Mouse (Mus musculus): ENCODE data around the gene Nalcn.
"Not testable (repeated sequence)": the region's sequence is repeated elsewhere in the genome, so short reads cannot be mapped to it uniquely, and the experiment has no call there.

Nalcn gene

DNA sequence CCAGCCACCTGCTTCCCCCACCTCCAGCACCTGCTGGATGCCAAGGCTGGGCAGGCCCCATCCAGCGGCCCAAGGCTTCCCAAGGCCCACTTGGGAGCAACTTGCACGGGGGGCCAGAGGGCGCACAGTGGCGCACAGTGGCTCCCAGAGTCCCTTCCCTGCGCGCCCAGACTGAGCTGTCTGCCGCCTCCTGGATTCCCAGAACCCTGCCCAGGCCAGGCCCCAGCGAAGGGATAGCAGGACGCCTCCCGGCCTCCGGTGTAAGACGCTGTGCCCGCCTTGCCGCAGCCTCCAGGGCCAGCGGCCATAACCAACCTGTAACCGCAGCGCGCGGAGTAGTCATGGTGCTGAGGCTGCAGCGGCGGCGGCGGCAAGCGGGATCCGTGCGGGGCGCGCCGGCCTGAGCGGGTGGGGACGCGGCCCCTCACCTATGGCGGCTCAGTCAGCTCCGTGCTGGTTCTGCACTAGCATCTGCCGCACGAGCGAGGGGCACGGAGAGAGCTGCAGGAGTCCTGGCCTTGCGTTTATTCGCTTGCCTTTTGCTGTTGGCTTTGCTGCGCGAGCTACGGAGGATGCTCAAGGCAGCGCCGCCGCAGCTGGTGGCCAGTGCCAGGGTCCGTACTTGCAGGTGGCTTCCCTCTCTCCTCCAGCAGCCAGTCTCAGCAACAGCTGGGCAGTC, at the start of gene Nalcn:
Gene Nalcn, minus strand, starts transcription at position 644 of the 679 bp plus-strand sequence.
- peak; percentile 64 for DNase-seq

DNA sequence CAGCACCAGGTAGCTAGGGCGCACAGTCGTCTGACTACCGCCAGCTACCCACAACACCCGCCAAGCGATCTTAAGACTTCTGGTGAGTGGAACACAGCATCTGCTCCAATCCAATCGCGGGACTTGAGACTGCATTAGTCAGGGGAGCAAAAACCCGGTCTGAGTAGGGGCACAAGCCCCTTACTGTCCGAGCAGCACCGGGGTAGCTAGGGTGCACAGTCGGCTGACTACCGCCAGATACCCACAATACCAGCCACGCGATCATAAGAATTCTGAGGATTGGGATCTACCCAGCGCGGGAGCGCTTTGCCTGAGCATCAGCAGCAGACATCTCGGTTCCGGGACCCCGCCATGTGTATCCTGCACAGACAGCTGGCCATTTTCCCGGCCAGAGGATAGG, 44.1 kb upstream of the Nalcn start:
- DNase-seq = not testable (repeated sequence)

DNA sequence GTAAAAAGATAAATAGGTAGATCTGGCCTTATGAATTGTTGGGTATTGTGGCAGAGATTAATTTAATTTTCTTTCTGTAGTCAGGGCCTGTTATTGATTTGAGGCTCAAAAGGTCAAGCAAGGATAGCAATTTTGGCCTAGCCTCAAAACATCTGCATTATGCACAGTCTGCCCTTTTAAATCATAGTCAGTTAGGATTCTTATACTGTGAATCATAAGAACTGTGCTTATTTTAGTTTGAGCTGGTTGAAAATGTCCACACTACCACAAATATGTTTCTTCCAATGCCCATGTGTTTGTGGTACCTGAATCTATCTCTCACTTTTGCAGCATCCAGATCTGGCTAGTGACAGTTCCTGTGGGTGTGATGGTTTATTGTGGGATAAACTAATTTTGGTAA, 37.5 kb upstream of the Nalcn start:
- no peak for DNase-seq

DNA sequence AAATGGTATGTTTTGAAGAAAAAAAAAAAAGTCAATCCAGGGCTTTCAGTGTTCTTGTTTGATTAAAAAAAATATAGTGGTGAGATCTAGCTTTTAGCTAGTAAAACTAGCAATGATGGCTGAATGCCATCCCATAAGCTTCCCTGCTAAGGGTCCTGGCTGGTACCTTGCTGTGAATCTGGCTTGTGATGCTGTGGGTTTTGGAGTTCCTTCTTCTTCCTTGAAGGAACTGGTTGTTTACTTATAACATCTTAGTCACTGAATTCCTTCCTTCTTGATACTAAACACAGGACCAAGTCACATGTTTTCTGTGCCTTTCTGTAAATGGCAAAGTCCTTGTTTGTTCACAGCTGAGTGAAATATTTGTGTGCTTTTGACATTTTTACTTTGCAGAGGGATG, 36.3 kb upstream of the Nalcn start:
- no peak for DNase-seq

DNA sequence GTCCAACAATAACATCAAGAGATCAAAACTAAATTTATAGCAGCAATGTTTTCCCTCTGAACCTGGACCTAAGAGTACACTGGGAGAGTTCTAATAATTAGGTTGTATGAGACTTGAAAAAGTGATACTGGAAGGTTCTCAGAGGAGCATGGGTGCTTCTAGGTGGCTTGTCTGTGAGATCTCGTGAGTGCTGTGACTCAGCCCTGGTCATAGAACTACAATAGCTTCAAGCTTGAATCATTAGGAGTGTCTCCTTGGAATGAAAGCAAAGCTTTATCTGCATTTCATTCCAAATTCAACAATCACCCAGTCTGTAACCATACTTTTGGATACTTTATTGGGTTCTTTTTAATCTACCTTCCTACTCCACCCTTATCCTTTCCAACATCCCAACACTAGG, 35.4 kb upstream of the Nalcn start:
- no peak for DNase-seq

DNA sequence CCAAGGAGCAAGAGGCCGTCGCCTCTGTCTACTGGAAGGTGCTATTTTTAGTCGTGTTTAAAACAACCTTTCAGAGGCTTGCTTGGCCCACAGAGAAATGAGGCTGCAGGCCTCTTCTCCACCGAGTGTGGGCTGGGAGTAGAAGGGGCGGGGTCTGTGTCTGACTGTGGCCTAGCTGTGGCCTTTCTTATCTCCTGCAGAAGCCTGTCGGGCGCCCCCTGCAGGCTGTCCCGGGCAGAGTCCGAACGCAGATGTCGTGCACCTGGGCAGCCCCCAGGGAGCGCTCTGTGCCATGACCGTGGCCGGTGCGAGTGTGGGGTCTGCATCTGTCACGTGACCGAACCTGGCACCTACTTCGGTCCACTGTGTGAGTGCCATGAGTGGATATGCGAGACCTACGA, 34.1 kb upstream of the Nalcn start:
- DNase-seq = peak; percentile 29

DNA sequence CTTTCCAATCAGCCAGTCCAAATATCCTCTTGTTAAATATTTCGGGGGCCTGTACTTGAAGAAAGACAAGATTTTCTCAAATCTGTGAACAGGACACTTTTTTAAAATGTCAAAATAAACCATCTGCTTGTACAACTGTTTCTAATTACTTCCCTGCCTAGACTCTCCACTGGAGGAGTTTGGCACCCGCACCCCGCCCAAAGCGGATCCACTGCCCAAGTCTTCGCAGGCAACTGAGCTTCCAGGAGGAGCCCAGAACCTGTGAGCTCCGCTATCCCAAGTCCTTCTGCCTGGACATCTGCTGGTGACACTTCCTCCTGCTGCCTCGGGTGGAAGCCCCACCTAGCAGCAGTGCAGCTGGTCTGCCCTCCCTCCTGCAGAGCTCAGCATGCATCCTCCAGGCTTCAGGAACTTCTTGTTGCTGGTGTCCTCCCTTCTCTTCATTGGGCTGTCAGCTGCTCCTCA, 33.0 kb upstream of the Nalcn start, which contains the start of gene Itgbl1:
Gene Itgbl1, plus strand, starts transcription at position 51 of the 465 bp plus-strand sequence.
- DNase-seq = peak; percentile 22

DNA sequence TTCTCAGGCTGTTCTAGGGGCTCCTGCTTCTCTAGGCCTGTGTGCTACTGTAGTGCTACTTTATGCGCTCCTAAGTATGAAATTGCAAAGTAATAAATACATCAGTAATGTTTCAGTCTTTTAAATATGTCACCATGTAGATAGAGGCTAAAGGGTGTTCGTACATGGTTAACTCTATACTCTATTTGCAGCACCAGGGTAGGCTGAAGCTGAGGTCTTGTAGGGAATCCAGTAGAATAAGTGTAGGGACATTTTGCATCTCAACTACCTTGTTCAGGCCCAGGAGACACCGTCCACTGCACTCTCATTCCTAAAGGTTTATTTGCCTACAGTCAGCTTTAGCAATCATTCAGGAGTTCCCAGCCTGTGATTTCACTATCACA, 227 bp upstream of the Nalcn start:
- peak; percentile 4 for DNase-seq

DNA sequence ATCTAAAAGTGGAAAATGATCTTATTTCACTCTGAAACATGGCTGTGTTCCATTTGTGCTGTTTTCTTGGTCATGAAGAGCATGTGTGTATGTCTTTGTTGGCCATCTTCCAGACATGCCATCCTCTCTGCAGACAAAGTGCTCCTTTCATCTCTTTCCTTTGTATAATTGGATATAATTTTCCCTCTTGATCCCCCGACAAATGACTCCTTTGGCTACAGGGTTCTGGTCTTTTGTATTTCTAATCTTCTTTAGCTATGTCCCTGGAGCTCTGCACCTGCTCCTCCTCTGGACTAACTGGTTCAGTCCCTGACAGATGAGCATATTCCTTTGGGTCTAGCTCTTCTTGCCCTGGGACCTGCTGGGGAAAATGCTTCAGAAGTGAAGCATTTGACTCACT, 4.0 kb downstream of the Nalcn start:
- DNase-seq = no peak

DNA sequence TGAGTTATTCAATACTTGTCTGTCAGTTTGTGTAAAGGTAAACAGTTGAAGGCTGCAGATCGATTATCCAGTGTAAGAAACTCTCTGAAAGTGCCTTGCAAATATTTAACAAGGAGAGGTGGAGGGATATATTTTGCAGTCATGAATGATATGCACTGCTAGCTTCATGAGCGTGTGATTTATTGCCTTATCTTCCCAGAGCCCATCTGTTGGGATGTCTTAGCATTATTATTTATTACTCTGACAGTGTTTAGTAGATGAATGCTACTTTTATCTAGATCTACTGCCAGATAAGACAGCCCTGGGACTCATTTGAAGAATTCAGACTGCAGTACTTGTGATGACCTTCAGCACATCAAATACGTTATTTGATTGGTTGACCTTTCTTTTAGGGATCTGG, 31.7 kb downstream of the Nalcn start:
- no peak for DNase-seq

DNA sequence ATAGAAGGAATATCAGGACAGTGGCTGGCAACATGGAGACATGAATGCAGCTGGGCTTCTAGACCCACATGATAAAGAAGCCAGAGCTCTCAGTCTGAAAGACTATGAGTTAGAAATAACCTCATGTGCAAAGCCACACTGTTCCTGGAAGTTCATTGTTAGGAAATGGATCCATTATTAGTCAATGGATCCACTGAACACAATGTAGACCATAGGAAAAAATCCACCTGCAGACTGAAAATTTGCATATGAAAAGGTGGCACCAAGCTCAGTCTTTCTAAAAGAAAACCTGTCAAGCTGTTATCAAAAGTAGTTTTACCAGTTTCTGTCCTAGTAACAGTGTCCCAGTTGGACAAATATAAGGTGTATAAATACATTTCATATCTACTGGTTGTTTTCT, 39.5 kb downstream of the Nalcn start:
- DNase-seq = no peak

DNA sequence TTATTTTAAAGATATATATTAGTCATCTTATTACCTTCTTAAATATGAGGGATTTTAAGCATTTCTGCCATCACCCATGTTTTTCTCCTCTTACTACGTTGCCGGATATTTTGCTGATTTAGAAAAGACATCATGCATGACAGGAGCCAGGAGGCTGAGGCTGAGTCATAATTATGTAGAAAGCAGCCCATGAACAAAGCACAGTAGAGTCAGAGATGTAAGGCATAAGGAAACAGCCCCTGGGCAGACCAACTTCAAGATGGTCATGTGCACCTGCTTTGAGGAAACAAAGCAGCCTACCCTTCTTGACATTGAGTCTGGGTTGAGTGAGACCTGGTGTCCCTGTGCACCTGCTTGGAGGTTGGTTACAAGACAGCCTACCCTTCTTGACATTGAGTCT, 44.5 kb downstream of the Nalcn start:
- DNase-seq = no peak

DNA sequence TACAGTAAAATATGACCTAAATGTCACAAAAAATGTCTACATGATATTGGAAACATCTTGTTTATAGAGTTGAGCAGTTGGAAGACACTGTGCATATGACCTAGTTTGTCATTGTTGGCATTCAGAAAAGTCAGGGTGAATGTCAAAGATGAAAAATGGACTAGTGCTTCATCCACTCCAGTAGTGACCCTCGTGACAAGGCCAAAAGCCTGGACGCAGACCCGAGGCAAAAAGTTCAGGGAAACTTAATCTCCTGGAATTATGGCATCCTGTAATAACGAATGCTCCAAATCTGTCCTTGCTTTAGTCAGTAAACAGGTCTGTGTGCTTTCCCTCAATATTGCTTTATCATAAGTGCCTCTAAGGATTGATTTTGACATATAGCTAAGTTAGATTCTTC, 51.6 kb downstream of the Nalcn start:
- no peak for DNase-seq

DNA sequence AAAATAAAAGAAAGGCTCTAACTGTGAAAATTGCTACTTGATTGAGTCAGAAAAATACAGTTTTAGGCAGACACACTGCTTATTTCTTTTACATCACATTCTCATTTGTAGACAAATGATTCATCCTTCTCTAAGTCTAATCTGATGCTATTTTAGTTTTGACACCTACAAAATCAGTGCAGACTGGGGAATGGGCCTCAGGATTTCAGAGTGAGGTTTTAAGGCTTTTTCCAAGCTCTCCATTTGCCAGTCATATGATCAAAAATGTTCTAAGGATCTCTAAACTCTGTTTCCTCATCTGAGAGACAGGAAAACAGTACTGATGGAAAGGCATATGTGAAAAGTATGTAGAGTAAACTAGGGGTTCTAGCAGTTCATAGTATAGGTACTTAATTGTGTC, 52.0 kb downstream of the Nalcn start:
- DNase-seq = no peak

DNA sequence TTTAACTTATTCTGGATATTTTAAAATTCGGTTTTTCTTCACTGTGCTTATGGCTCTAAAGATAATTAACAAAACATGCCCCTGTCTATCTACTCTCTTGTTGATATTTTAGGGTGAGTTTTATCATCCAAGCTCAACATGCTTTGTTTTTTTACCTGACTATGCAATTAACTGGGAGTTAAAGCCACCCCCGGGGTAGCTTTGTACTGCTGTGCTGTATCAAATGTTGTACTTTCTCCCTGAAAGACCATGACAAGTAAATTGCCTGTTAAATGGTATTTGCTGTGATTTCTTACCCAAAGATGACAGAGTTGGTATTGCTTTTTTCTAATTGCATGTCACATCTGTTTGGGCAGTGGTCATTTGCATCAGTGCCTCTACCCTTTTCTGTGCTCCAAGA, 60.3 kb downstream of the Nalcn start:
- no peak for DNase-seq

DNA sequence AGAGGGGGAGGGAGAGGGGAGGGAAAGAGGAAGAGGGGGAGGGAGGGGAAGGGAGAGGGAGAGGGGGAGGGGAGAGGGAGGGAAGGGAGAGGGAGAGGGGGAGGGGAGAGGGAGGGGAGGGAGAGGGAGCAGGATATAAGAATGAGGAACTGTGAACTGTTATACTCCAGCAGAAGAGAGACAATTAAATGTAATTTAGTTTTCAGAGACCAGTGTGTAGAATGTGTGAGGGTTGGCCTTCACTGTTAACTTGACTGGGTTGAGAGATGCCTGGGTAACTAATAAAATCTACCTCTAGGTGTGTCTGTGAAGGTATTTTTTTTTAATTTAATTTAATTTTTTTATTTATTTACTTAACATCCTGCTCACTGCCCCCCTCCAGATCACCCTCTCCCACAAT, 71.4 kb downstream of the Nalcn start:
- DNase-seq = no peak

DNA sequence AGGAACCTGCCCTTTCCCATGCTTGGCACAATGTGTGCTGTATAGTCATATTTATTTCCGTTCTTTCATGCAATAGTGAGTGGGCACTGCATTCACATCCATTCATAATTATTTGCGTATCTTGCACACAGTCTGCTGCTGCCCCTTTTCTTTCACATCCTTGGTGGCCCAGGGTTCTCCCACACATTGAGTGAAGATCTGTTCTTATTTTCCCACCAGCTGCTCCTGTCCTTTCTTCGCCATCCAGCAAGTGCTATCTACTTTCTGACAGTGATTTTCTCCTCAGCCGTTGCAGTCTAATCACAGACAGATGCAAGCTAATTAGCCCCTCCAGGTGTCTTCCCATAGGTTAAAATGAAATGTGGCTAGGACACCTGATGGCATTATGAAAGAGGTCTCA, 72.0 kb downstream of the Nalcn start:
- DNase-seq = no peak

DNA sequence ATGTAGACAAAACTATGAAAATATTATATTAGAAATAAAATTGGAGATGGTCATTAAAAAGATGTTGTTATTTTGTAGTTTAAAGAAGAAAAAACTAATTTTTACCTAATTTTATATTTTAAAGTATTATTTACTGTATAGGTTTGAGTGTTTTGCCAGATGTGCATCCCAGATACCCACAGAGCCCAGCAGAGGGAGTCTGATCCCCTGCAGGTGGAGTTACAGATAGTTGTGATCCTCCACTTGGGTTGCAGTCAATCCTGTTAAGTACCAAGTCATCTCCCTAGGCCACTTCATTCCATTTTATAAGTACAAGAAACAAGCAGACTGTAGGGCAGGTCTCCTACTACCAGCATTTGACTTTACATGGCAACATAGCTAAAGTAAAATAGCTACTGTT, 84.6 kb downstream of the Nalcn start:
- no peak for DNase-seq

DNA sequence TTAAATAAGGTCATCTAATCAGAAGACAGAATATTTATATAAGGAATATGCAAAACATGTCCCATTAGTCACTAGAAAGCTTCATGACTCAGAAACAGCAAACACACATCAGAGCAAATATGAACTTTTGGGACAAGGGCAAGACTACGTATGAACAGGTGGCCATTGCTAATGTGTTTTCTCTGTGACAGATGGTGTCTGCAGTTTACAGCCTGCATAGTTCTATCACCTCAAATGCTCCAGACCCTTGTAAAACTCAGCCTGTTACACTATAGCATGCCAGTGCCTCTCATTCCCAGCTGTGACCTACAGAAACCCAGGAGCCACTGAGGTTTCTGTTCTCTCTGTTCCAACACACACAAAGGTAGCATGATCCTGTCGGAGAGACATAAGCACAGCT, 91.3 kb downstream of the Nalcn start:
- DNase-seq = no peak

DNA sequence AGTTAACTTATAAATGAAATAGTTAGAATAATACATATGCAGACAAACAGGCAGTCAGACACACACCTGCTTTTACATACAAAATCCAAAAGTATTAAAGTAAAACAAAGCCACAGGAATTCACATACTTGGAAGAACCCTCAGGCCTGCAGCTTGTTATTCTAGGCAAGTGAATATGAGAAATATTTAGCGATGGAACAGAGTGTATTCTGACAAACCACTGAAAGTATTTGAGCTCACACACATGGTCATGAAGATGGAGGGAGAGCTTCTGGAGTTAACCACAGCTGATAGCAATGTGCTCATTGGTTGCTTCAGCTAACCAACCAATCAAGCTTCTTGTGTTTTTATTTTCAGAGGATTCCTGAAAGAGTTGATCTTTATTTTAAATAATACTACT, 93.9 kb downstream of the Nalcn start:
- DNase-seq = no peak

DNA sequence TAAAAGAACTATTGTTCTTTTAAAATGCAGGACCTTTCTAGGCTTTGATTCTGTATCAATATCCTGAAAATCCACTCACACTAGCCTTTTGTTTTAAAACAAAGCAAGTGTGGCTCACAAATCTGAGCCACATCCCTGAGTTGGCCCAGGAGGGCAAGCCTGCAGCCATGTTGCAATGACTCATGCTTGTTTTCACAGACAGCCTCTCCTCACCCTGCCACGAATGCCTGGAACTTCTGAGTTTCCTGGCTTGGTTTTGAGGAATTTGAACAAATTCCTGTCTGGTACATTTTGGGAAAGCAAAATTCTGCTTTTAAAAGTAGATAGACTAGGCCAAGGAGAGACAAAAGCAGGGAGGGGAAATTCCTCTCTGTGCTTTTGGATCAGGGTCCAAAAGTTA, 95.7 kb downstream of the Nalcn start:
- no peak for DNase-seq

DNA sequence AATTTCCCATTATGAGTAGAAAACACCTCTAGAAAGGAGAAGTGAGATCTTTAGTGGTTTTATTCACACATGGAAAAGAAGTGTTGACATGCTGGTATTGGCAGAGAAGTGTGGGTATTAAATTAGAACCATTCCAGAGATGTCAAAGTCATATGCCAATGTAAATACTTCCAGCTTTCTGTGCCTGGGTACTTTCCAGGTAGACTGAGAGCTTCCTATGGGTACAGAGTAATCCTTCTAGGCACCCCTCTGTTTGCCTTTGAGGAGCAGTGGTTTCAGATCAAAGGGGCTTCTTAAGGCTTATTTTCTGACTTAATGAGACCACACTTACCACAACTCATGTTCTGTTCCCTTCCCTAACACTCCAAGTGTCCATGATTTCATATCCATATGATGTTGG, 97.8 kb downstream of the Nalcn start:
- DNase-seq = no peak

DNA sequence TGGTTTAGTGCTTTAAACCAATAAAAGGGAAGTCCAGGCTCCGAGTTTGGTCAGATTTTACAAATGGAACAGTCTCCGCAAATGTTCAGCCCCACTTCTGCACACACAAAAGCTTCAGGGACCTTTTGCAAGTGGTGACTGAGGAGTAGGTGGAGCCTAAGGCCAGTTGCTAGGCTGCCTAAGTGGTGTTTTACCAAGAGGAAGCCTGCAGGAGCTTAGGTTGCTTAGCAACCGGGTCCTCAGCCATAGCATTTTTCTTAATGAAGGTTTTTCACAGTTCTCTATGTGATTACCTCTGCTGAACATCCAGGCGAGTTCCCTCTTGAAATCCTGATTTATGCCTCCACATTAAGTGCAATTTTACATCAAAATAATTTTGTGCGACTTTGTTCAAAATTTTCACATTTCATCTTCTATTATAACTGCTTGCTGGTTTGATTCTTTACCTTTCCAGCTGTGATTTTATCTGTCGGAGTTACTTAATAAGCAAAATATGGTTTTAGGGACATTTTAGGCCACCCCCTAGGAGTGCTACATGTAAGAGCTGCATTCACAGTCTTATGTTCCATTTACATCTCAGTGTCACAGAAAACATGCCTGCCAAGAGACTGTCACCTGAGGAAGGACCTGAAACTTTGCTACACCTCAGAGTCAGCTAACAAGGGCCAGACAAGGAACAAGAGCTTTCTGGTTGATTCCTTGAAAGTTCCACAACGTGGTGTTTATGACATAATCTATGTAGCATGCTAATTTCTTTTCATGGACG, 113.4 kb downstream of the Nalcn start:
- peak; percentile 22 for DNase-seq

DNA sequence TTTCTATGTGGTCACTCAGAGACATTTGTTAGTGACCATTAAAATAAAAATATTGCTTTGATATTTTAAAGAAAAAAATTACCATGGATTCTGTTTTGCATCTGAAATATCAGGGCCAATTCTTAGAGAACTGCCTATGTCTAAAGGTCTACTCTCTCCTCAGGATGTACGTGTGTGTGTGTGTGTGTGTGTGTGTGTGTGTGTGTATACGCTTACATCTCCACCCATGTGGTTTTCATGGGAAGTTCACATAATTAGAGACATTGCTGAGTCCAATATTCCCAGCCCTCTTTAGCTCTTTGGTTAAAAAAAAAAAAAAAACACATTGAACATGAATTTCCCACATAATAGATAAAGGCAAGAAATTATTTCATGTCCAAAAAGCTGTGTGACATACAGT, 114.0 kb downstream of the Nalcn start:
- no peak for DNase-seq

DNA sequence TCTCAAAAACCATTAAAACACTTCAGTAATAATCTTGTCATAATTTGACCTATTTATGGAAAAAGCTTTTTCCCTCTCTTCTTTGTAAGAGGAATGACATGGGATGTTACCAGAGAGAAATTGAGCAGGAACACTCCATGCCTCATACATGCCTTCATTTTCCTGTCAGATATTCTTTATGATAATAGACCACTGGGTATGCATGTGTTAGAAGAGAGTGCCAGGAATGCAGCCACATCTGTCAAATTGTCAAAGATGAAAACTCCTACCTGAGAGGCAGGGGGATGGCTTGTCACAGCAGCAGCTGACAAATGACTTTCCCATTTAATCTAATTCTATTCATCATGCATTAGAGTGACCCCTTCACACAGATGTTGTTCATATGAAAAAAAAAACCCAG, 131.4 kb downstream of the Nalcn start:
- DNase-seq = no peak
